Mouse (Mus musculus) fibroblast of lung, adult 2 months (primary cell): ENCODE results near the gene Zdhhc18.

Experiments used
- DNase-seq: peaks from one replicate; pipeline ENCODE4 v3.0.0-alpha.2; 2011; ENCODE audit warnings: low read depth

The Zdhhc18 gene

DNA sequence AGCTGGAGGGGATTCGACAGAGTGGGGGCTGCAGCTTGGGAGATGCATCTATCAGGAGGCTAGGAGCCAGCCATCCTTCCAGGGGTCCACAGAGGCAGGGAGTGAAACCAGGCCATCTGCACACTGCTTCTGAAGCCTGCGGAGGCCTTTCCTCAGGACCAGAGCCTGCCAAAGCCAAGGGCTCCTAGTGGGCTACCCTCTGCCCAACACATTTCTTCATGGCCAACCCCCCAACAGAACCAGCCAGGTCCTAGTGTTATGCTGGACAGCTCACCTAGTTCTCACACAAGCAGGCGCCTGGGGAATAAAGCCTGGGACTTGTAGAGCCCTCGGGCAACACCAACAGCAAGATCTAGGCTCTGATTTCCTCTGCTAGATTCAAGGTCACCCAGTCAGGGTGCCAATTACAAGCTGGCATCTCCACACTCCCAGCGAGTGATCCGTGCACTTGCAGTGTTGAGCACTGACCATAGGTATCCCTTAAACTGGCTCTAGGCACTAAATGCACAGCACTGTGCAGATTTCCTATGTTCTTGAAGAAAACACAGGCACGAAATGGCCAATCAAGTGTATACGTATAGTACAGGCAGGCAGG lies 19.5 kb downstream of the Zdhhc18 start:
- no peak for DNase-seq

- no peak for DNase-seq
Measured at GRCm38 (mm10) chr4:133629191-133629590, 20.8 kb downstream of the Zdhhc18 start.

DNA sequence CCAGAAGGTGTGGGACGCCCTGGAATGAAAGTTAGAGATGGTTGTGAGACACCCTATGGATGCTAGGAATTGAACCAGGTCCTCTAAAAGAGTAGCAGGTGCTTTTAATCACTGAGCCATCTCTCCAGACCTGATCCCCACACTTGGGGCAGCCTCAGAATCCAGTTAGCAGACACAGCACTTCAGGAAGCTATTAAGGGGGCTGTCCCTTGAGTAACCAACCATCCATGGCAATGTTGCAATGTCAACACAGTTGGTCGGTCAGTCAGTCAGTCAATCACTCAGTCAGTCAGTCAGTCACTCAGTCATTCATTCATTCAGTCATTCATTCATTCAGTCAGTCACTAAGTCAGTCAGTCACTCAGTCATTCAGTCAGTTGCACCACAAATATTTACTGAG lies 21.4 kb downstream of the Zdhhc18 start:
- DNase-seq = no peak

DNA sequence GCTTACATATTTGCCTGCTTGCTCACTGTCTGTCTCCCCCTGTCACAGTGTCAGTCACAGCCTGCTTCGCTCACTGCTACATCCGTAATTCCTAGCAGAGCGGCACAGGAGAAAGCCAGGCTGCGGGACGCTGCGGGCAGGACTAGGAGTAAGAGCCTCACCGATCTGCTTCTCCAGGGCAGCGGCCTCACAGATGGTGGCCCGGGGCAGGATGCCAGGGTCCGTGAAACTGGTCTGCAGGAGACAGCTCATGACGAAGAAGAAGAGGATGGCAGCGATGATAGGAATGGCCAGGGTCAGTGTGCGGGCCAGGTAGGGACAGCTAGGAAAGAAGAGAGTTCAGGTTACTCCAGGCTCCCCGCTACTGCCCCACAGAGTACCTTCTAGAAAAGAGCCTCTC lies 22.9 kb downstream of the Zdhhc18 start:
- no peak for DNase-seq

- DNase-seq = no peak
Measured at GRCm38 (mm10) chr4:133626621-133627020, 23.3 kb downstream of the Zdhhc18 start.

DNA sequence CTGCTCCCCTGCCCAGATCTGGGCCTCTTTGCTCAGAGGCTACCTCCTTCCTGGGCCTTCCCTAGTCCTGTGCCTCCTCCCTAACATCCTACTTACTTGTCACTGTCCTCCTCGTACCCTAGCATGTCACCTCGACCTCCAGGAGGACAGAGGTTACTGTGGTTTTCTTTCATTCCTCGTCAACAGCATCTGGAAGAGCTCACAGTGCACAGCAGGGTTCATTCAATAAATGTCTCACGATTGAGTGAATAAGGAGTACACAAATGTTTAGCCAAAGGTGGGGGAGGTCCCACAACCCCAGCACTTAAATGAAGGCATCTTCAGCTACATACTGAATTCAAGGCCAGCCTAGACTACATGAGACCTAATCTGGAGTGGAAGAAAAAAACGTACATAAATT lies 23.7 kb downstream of the Zdhhc18 start:
- DNase-seq = no peak

- DNase-seq = no peak
Measured at GRCm38 (mm10) chr4:133625621-133626071, 24.3 kb downstream of the Zdhhc18 start.

DNA sequence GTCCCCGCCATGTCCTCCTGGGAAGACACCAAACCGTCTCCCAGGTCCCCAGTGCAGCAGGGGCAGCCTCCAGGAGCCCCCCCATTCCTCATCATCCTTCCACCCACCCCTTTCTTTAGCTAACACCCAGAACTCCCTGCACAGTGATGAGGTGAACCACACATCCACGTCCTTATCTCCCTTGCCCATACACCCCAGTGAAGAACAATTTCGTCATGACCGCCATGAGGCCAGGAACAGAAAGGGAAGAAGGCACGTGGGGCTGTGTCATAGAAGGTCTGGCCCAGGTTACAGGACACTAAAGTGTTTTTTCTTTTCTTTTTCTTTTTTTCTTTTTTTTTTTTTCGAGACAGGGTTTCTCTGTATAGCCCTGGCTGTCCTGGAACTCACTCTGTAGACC lies 25.1 kb downstream of the Zdhhc18 start:
- DNase-seq = no peak

DNA sequence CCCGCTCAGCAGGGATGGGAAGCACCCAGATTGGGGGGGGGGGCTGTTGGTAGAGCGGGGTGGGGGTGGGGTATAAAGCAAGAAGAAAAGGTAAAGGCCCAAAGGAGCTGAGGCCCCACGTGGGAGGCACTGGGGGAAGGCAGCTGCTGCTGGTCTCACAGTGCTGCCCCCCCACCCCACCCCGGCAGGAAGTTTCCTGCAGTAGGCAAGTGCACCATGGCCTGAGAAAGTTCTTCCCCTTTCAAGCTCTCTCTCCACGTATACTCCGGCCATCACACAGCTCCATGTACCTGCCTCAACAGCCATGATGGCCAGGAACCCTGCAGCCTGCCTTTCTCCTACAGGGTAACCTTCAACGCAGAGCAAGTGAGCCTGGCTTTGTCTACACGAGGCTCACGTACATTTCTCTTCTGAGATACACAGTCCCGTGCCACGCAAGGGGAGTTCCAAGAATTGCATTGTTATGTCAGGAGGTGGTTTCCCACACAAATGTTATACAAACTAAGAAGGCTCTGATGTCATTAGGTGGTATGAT lies 27.7 kb downstream of the Zdhhc18 start:
- no peak for DNase-seq

GRCm38 (mm10) chr4:133620668-133621067 lies 29.3 kb downstream of the Zdhhc18 start:
- DNase-seq = no peak

- no peak for DNase-seq
Measured at GRCm38 (mm10) chr4:133619473-133620136, 30.3 kb downstream of the Zdhhc18 start.

- no peak for DNase-seq
Measured at GRCm38 (mm10) chr4:133617936-133618335, 32.0 kb downstream of the Zdhhc18 start.

DNA sequence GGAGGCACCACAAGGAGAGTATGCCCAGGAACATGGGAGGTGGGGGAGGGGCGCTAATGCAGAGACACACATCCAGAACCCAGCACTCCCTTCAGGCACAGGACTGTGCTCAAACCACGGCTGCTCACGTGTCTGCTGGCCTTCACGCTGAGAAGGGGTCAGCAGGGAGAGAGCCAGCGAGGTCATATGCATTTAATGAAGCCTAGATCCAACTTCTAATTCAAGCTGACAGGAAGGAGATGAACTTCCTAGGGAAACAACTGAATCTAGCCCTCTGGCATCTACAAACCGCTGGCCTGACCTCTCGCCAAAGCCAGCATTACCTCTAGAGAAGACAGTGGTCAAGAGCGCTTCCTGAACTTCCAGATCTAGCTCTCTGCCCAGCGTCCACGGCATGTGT lies 34.5 kb downstream of the Zdhhc18 start:
- DNase-seq = no peak

DNA sequence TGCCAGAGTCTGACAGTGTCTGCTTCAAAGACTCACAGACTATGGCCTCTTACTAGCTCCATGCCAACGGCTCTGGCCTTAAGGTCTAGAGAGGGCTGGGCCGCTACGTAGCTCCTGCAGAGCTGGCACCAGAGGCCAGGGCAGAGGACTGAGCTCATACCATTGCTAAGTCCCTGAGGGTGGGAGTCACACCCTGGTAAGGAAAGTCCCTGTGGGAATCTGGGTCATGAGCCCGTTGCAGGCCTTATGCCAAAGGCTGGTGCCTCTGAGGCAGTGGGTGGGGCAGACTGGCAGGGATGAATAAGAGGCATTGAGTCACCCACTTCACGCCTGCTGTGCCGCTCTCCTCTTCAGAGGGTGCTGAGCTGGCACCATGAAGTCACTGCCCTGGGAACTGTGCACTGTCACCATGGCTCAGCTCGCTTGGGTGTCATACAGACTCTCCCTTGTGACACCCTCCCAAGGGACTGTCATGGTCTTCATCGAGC lies 35.6 kb downstream of the Zdhhc18 start:
- DNase-seq = peak; percentile 92

DNA sequence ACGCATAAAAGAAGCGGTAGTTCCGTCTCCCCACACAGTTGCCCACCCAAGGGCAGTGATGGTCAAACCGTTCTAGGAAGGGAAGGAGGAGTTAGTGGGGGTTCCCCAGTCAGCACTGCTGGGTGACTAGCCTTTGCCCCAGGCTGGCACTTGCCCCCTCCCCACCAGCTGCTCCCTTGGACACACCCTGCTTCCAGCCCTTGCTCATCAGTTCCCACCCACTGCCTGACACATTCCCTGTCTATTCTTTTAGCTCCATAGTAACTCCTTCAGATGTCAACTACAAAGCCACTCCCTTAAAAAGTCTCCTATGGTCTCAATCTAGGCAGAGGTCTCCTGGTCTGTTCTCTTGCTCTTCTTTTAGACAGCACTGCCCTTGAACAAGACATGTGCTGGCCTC lies 36.1 kb downstream of the Zdhhc18 start:
- DNase-seq = no peak

GRCm38 (mm10) chr4:133613026-133613425 lies 36.9 kb downstream of the Zdhhc18 start:
- DNase-seq = no peak

GRCm38 (mm10) chr4:133612416-133612815 lies 37.5 kb downstream of the Zdhhc18 start:
- DNase-seq = no peak

- DNase-seq = no peak
Measured at GRCm38 (mm10) chr4:133611815-133612214, 38.1 kb downstream of the Zdhhc18 start.

DNA sequence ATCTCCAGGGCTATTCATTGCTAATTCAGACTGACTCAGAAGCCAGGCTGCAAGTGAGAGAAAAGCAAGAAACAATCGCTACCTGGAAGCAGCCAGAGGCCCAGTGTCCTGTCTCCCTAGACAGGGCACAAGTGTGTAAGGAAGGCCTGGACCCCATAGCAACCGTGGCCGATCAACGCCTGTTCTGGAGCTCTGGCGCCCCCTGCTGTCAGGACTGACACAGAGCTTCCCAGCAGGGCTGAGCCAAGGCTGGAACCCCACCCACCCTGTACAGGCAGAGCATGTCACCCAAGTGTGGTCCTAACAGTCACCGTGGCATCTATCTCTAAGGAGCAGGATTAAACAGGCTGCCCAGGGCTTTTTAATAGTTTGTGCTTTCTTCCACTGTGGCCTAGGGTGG lies 40.2 kb downstream of the Zdhhc18 start:
- no peak for DNase-seq

DNA sequence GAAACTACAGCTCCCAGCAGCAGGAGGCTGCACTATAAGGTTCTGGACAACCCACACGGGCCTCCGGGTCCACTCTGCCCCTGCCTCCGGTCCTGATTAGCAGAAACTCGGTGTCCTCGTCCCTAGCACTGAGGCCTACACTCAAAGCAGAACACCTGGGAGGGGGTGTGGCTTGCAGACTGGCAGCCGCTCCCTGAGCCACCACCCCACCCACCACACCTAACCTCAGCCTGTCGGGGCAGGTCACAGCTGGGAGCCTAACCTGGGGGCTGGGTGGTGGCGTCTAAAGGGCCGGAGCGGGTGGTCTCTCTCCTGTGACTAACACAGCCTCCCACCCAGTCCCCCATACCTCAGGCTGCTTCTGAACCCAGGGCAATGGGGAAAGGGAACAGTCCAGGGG lies 42.7 kb downstream of the Zdhhc18 start:
- no peak for DNase-seq

DNA sequence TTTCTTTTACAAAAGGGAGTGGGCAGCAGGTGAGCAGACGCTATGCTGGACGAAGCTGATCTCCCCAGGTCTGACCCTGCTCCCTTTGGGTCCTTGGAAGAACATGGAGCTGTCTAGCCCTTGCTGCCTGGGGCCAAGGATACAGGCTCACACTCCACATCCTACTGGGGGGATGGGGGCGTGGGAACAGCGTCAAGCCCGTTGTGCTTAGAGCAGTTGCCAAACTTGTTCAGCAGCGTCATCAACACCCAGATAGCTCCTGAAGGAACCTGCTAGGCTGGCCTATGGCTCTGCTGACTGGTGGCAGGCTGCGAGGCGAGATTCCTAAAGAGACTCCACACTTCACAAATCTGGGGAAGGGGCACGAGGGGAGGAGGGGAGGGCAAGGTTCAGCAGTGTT lies 44.6 kb downstream of the Zdhhc18 start:
- no peak for DNase-seq

- DNase-seq = no peak
Measured at GRCm38 (mm10) chr4:133604856-133605255, 45.1 kb downstream of the Zdhhc18 start.

- DNase-seq = no peak
Measured at GRCm38 (mm10) chr4:133604175-133604574, 45.8 kb downstream of the Zdhhc18 start.

- DNase-seq = no peak
Measured at GRCm38 (mm10) chr4:133603056-133603455, 46.9 kb downstream of the Zdhhc18 start.
